Mouse (Mus musculus): ENCODE data around the gene Bcl2l11. TPM values are rescaled to one million over a fixed set of nuclear protein-coding genes. Genes with fewer than 3 reads are reported as not detected.

The Bcl2l11 gene
- polyA plus RNA-seq, 1 experiment from 2014 or later = 11.8 TPM

GRCm38 (mm10) chr2:128209841-128210329, 84.0 kb downstream of the Bcl2l11 start:
- H3K9me3 ChIP-seq = no peaks in the 10 kb centered on the region
- H3K36me3 ChIP-seq = no peaks in the 10 kb centered on the region
- H3K27ac ChIP-seq (replicated peaks) = no peak overlapping the region
- no peak overlapping the region for H3K4me3 ChIP-seq
- no peak overlapping the region for H3K9ac ChIP-seq (replicated peaks)
- ATAC-seq (replicated peaks) = no peak
- H3K27me3 ChIP-seq = no peaks in the 10 kb centered on the region
- peaks cover 21% of the 10 kb centered on the region for H3K4me1 ChIP-seq
- H3K4me2 ChIP-seq (replicated peaks) = no peak overlapping the region
- 21% methylated on average over 2 of the region's 2 CpGs for WGBS

- H3K4me1 ChIP-seq = peaks cover 21% of the 10 kb centered on the region
- H3K9me3 ChIP-seq = no peaks in the 10 kb centered on the region
- 25% methylated on average over 9 of the region's 9 CpGs for whole genome bisulfite sequencing
- no peak for ATAC-seq (replicated peaks)
- no peaks in the 10 kb centered on the region for H3K36me3 ChIP-seq
- no peak overlapping the region; the same call in 1 of the 2 replicates for H3K27ac ChIP-seq (replicated peaks)
- H3K4me3 ChIP-seq = no peak overlapping the region
- H3K27me3 ChIP-seq = no peaks in the 10 kb centered on the region
- H3K9ac ChIP-seq (replicated peaks) = no peak overlapping the region
- no peak overlapping the region for H3K4me2 ChIP-seq (replicated peaks)
Observed at GRCm38 (mm10) chr2:128210376-128210775, 84.5 kb downstream of the Bcl2l11 start.

GRCm38 (mm10) chr2:128211022-128211880, 85.4 kb downstream of the Bcl2l11 start:
- H3K9ac ChIP-seq (replicated peaks) = no peak overlapping the region; the same call in 1 of the 2 replicates
- peak overlapping the region; percentile 13; the same call in 1 of the 2 replicates for H3K4me2 ChIP-seq (replicated peaks)
- H3K4me3 ChIP-seq = no peak overlapping the region
- H3K9me3 ChIP-seq = no peaks in the 10 kb centered on the region
- WGBS = 18% methylated on average over 19 of the region's 19 CpGs
- no peaks in the 10 kb centered on the region for H3K27me3 ChIP-seq
- no peak overlapping the region for H3K27ac ChIP-seq (replicated peaks)
- H3K4me1 ChIP-seq = peaks cover 21% of the 10 kb centered on the region
- ATAC-seq (replicated peaks) = peak; percentile 41; the same call in 1 of the 2 replicates
- H3K36me3 ChIP-seq = no peaks in the 10 kb centered on the region

GRCm38 (mm10) chr2:128211881-128212209, 86.0 kb downstream of the Bcl2l11 start:
- no peak overlapping the region for H3K9ac ChIP-seq (replicated peaks)
- H3K27me3 ChIP-seq = no peaks in the 10 kb centered on the region
- H3K4me1 ChIP-seq = peaks cover 21% of the 10 kb centered on the region
- H3K9me3 ChIP-seq = no peaks in the 10 kb centered on the region
- no peak overlapping the region for H3K27ac ChIP-seq (replicated peaks)
- H3K4me2 ChIP-seq (replicated peaks) = no peak overlapping the region
- ATAC-seq (replicated peaks) = no peak
- no peaks in the 10 kb centered on the region for H3K36me3 ChIP-seq
- no peak overlapping the region for H3K4me3 ChIP-seq
- WGBS = 32% methylated on average over 8 of the region's 8 CpGs
